Mouse (Mus musculus): Measurements from ENCODE around the gene Bcas3. TPM values are rescaled to one million over a fixed set of nuclear protein-coding genes. Genes with fewer than 3 reads are reported as not detected.

Gene Bcas3
- polyA plus RNA-seq, 1 experiment from 2014 or later = 16.6 TPM

DNA sequence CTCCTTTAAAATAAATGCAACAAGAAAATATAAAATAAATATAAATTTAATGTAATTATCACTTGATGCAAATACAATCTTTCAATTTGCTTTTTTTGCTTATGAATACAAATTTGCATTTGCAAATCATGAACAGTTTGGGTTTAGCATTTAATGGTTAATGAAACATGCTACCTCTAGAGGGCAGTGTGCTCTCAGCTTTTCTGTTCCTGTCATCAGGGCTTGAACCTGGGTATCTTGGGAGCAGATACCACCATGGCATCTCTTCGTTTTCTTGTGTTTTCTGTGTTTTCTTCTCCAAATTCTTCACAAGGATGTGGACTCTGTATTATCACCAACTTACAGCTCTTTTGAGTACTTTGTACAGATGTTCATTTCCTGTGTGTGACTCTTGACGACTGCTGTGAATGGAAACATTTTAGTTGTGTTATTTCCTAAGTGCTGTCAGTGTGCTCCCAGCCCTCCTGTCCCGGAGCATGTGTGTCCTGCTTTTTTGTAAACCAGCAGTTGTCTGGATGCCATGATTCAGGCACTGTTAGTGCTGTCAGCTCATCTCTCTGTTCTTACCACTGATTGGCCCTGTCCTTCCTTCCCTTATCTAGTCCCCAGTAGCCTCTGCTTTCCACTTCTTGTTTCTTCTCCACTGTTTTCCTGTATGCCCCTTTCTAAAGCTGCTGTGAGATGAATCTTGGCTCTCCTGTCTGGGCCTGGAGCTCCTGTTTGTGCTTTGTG is 165.2 kb downstream of the Bcas3 start:
- H3K9me3 ChIP-seq (replicated peaks) = no peaks in the 10 kb centered on the region
- no peak overlapping the region for H3K9ac ChIP-seq
- no peaks in the 10 kb centered on the region for H3K36me3 ChIP-seq
- no peak overlapping the region for H3K4me3 ChIP-seq
- H3K27ac ChIP-seq = 0 out of 2 replicates have a peak overlapping the region, but pooled peaks have one; percentile 18
- no peak for ATAC-seq (replicated peaks; ENCODE audit: insufficient number of reproducible peaks, insufficient read depth, low FRiP score, low read depth)
- no peak overlapping the region for H3K4me2 ChIP-seq
- 24% methylated on average over 3 of the region's 3 CpGs for WGBS
- H3K4me1 ChIP-seq (replicated peaks) = 0 out of 2 replicates have a peak, but pooled peaks cover 5% of the 10 kb centered on the region
- H3K27me3 ChIP-seq = 0 out of 2 replicates have a peak, but pooled peaks cover 2% of the 10 kb centered on the region

GRCm38 (mm10) chr11:85520236-85520635 is 167.3 kb downstream of the Bcas3 start:
- Histone ChIP-seq H3K4me2 (no peak overlapping the region), H3K36me3 (no peaks in the 10 kb centered on the region), H3K9ac (no peak overlapping the region), H3K4me3 (no peak overlapping the region), H3K27me3 (0 out of 2 replicates have a peak, but pooled peaks cover 2% of the 10 kb centered on the region), H3K9me3 (replicated peaks) (no peaks in the 10 kb centered on the region), H3K27ac (no peak overlapping the region), H3K4me1 (replicated peaks) (peaks cover 20% of the 10 kb centered on the region)
- no peak for ATAC-seq (replicated peaks; ENCODE audit: insufficient number of reproducible peaks, insufficient read depth, low FRiP score, low read depth)
- WGBS = 78% methylated on average over 12 of the region's 12 CpGs

DNA sequence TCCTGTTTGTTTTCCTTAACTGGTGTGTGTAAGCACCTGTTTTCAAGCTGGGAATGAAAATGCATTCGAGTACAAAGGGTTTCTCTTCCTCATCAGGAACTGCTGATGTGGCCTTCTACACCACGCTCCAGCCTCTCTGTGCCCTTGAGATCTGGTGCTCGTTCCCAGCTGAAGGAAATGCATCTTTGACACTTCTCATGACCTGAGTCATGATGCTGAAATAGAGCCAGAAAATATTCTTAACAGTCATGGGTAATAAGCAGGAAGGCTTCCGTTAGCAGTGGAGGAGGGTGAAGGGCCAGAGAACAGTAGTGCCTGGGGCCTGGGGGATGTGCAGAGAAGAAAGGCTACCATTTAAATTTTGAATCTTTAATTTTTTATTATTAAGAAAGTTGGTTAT is 168.0 kb downstream of the Bcas3 start:
- H3K4me1 ChIP-seq (replicated peaks) = peaks cover 26% of the 10 kb centered on the region
- 48% methylated on average over 4 of the region's 4 CpGs for WGBS
- ATAC-seq (replicated peaks; ENCODE audit: insufficient number of reproducible peaks, insufficient read depth, low FRiP score, low read depth) = no peak

GRCm38 (mm10) chr11:85523646-85524045 is 170.7 kb downstream of the Bcas3 start:
- H3K4me3 ChIP-seq = no peak overlapping the region
- ATAC-seq (replicated peaks; ENCODE audit: insufficient number of reproducible peaks, insufficient read depth, low FRiP score, low read depth) = no peak
- H3K9me3 ChIP-seq (replicated peaks) = no peaks in the 10 kb centered on the region
- peak overlapping the region; percentile 45; the same call in 1 of the 2 replicates for H3K27ac ChIP-seq
- H3K36me3 ChIP-seq = no peaks in the 10 kb centered on the region
- peak overlapping the region; percentile 54; the same call in 1 of the 2 replicates for H3K4me2 ChIP-seq
- peaks cover 15% of the 10 kb centered on the region; the same call in 1 of the 2 replicates for H3K27me3 ChIP-seq
- no peak overlapping the region for H3K9ac ChIP-seq
- WGBS = 63% methylated on average over 6 of the region's 6 CpGs
- peaks cover 33% of the 10 kb centered on the region for H3K4me1 ChIP-seq (replicated peaks)

More for the DNA sequence above, 168.0 kb downstream of the Bcas3 start:
- H3K36me3 ChIP-seq = no peaks in the 10 kb centered on the region
- H3K27me3 ChIP-seq = 0 out of 2 replicates have a peak, but pooled peaks cover 2% of the 10 kb centered on the region
- H3K9ac ChIP-seq = no peak overlapping the region
- no peaks in the 10 kb centered on the region for H3K9me3 ChIP-seq (replicated peaks)
- H3K4me2 ChIP-seq = no peak overlapping the region
- H3K4me3 ChIP-seq = no peak overlapping the region
- no peak overlapping the region for H3K27ac ChIP-seq

DNA sequence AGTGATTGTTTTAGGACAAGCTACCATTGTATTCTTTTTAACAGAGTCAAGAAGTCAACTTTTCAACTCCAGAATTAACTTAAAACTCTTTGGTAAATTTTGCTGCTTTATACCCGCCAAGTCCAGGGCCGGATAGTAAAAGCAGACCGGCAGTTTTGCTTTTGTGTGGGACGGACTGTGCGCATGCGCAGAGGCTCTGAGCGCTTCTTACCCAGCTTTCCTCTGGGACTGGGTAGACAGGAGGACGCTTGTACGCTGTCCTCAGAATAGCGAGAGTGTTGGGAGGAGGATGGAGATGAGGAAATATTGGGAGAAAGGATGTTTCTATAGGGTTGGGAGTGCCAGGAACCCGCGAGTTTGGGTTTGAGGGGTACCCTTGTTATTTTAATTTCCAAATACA is 171.2 kb downstream of the Bcas3 start:
- no peak for ATAC-seq (replicated peaks; ENCODE audit: insufficient number of reproducible peaks, insufficient read depth, low FRiP score, low read depth)
- Histone ChIP-seq H3K4me1 (replicated peaks) (peaks cover 33% of the 10 kb centered on the region), H3K36me3 (no peaks in the 10 kb centered on the region), H3K4me2 (peak overlapping the region; percentile 54), H3K27me3 (peaks cover 18% of the 10 kb centered on the region; the same call in 1 of the 2 replicates), H3K9ac (peak overlapping the region; percentile 40; the same call in 1 of the 2 replicates), H3K27ac (peak overlapping the region; percentile 74; the same call in 1 of the 2 replicates), H3K9me3 (replicated peaks) (no peaks in the 10 kb centered on the region), H3K4me3 (peak overlapping the region; percentile 4)
- WGBS = 36% methylated on average over 12 of the region's 12 CpGs

DNA sequence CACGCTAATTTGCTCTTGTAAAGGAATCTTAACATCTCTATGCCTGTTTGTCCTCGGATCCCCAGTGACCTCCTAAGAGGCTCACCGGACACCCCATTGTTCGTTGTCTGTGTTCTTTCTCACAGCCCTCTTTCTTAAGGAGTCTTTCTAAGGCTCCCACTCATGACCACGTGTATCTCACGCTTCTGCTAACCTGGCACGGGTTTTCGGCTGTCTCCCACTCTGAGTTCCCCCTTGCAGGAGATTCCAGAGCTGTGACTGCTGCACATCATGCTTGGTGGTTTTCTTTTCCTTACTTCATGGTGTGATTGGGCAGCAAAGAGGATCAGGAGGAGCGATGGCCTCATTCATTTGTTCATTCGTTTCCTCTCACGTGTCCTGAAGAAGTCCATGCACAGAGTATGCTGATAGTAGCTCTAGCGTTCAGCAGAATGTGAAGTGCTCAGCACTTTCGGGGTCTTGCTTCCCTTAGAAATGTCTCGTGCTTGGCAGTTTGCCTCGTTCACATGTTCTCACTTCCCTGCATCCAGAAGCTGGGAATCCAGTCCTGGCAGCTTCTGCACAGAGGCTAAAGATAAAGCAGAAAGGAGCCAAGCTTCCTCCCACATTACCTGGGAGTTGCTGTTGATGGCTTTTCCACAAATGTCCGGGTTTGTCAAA is 172.0 kb downstream of the Bcas3 start:
- H3K9ac ChIP-seq = no peak overlapping the region
- peaks cover 33% of the 10 kb centered on the region for H3K4me1 ChIP-seq (replicated peaks)
- no peaks in the 10 kb centered on the region for H3K36me3 ChIP-seq
- H3K4me3 ChIP-seq = peak overlapping the region; percentile 4; the same call in 1 of the 2 replicates
- peak overlapping the region; percentile 54 for H3K4me2 ChIP-seq
- peaks cover 18% of the 10 kb centered on the region; the same call in 1 of the 2 replicates for H3K27me3 ChIP-seq
- H3K9me3 ChIP-seq (replicated peaks) = no peaks in the 10 kb centered on the region
- peak; percentile 79 for ATAC-seq (replicated peaks; ENCODE audit: insufficient number of reproducible peaks, insufficient read depth, low FRiP score, low read depth)
- 12% methylated on average over 16 of the region's 16 CpGs for WGBS
- H3K27ac ChIP-seq = peak overlapping the region; percentile 74

- Histone ChIP-seq H3K27ac (peak overlapping the region; percentile 74), H3K36me3 (no peaks in the 10 kb centered on the region), H3K9ac (no peak overlapping the region), H3K27me3 (peaks cover 15% of the 10 kb centered on the region; the same call in 1 of the 2 replicates), H3K4me2 (peak overlapping the region; percentile 54), H3K9me3 (replicated peaks) (no peaks in the 10 kb centered on the region), H3K4me1 (replicated peaks) (peaks cover 29% of the 10 kb centered on the region), H3K4me3 (peak overlapping the region; percentile 4; the same call in 1 of the 2 replicates)
- no peak for ATAC-seq (replicated peaks; ENCODE audit: insufficient number of reproducible peaks, insufficient read depth, low FRiP score, low read depth)
- WGBS = 21% methylated on average over 10 of the region's 10 CpGs
Observed at GRCm38 (mm10) chr11:85525501-85525885, 172.5 kb downstream of the Bcas3 start.

DNA sequence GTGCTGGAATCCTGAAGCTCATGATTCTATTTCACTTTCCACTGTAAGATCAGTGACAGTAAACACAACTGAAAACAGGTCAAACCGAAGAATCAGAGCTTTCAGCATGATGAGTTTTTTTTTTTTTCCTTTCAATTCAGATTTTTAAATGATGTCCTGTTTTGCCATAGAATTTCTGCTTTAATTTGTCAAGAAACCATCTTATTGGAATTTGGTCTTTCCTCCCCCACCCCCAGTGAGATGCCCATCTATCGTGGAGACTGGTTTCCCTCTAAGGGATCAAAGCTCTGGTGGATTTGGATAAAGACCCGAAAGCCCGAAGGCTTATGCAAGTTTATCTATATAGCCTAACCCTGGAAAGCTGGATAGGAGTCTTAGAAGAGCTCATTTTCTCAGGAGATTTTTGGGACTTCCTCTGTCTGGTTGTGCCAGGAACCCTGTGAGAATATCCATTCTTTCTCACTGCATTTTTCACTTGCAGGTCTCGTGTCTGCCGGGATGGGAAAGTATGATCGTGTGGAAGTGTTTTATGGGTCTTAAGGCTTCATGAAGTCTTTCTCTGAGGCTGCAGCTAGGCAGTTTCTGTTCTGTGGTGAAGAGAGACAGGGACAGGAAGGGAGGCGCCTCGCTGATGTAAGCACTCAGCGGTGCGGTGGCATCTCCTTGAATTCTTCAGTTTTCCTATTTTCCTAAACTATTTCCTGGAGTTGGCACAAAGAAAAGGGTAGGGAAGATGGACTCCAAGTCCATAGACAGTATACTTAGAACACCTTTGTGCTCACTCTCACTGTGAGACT is 173.2 kb downstream of the Bcas3 start:
- peak overlapping the region; percentile 74; the same call in 1 of the 2 replicates for H3K27ac ChIP-seq
- H3K4me3 ChIP-seq = no peak overlapping the region
- no peak for ATAC-seq (replicated peaks; ENCODE audit: insufficient number of reproducible peaks, insufficient read depth, low FRiP score, low read depth)
- no peaks in the 10 kb centered on the region for H3K9me3 ChIP-seq (replicated peaks)
- no peak overlapping the region for H3K9ac ChIP-seq
- no peaks in the 10 kb centered on the region for H3K36me3 ChIP-seq
- WGBS = 42% methylated on average over 11 of the region's 11 CpGs
- peak overlapping the region; percentile 54 for H3K4me2 ChIP-seq
- peaks cover 15% of the 10 kb centered on the region; the same call in 1 of the 2 replicates for H3K27me3 ChIP-seq
- peaks cover 28% of the 10 kb centered on the region for H3K4me1 ChIP-seq (replicated peaks)

DNA sequence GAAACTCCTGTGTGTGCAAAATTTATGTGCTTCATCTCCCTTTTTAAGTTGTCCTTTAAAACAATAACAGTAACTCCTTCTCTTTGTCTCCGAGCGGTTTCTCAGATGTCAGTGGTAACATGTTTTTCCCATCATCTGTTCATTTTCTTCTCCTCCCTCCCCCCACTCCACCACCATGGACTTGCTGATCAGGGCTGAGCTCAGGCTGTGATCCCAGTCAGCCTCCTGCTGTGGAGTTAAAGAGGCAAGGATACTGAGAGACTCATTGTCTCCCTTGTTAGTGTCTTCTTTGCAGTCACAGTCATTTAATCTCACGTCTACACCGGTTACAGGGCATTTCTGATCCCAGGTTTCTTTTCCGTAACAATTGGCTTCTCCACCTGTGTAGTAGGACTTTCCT is 174.3 kb downstream of the Bcas3 start:
- Histone ChIP-seq H3K36me3 (no peaks in the 10 kb centered on the region), H3K27me3 (peaks cover 15% of the 10 kb centered on the region; the same call in 1 of the 2 replicates), H3K9ac (no peak overlapping the region), H3K4me1 (replicated peaks) (peaks cover 28% of the 10 kb centered on the region), H3K4me3 (no peak overlapping the region), H3K27ac (no peak overlapping the region), H3K9me3 (replicated peaks) (no peaks in the 10 kb centered on the region), H3K4me2 (no peak overlapping the region)
- WGBS = 76% methylated on average over 5 of the region's 5 CpGs
- no peak for ATAC-seq (replicated peaks; ENCODE audit: insufficient number of reproducible peaks, insufficient read depth, low FRiP score, low read depth)

DNA sequence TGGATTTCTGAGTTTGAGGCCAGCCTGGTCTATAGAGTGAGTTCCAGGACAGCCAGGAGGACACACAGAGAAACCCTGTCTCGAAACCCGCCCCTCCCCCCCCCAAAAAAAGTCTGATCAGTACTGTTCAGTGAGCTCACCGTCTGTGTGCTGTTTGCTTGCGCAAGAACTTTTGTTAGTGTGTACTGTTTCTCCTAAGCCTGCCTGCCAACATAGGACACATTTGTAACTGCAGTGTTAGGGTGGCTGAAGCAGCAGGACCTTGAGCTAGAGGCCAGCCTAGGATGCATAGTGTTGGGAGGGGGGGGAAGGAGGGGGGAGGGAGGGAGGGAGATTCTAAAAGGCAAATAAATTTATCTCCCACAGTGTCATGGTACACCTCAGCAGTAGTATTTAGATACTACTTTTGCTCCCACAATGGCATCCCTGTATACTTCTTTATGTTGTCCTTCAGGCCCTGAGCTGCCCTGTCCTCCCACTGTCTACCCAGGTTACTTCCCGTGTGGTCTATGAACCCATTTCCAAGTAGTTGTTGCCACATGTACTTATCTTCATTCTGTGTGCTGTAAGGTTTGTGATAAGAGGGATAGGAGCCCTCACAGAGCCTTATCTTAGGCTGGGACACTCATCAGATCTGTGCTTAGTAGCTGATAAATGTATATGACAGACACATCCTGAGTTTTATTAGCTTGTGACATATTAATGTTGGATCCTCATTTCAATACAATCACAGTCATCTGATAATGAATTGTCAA is 176.7 kb downstream of the Bcas3 start:
- H3K27me3 ChIP-seq = peaks cover 19% of the 10 kb centered on the region; the same call in 1 of the 2 replicates

More for the DNA sequence above, 176.7 kb downstream of the Bcas3 start:
- Histone ChIP-seq H3K36me3 (no peaks in the 10 kb centered on the region), H3K4me3 (no peak overlapping the region), H3K9me3 (replicated peaks) (no peaks in the 10 kb centered on the region), H3K4me2 (no peak overlapping the region), H3K27ac (no peak overlapping the region), H3K4me1 (replicated peaks) (peaks cover 19% of the 10 kb centered on the region), H3K9ac (no peak overlapping the region)
- ATAC-seq (replicated peaks; ENCODE audit: insufficient number of reproducible peaks, insufficient read depth, low FRiP score, low read depth) = no peak
- WGBS = 67% methylated on average over 5 of the region's 5 CpGs

All from heart, embryonic 15.5 days (tissue).